Mouse (Mus musculus): ENCODE measurements around the gene Foxj3. TPM values are rescaled to one million over a fixed set of nuclear protein-coding genes. Genes with fewer than 3 reads are reported as not detected.

The Foxj3 gene
- polyA plus RNA-seq, 1 experiment from 2014 or later: 21.0 TPM

GRCm38 (mm10) chr4:119669356-119670209 lies 132.8 kb downstream of the Foxj3 start:
- no peak overlapping the region for H3K4me3 ChIP-seq
- H3K9ac ChIP-seq: no peak overlapping the region
- no peak for ATAC-seq (ENCODE audit: borderline replicate concordance, extremely low read depth, low FRiP score, low TSS enrichment)
- no peaks in the 10 kb centered on the region for H3K4me1 ChIP-seq
- WGBS: 71% methylated on average over 10 of the region's 10 CpGs
- H3K27me3 ChIP-seq: no peaks in the 10 kb centered on the region
- H3K9me3 ChIP-seq: no peaks in the 10 kb centered on the region
- no peak overlapping the region for H3K27ac ChIP-seq
- no peaks in the 10 kb centered on the region for H3K36me3 ChIP-seq
- H3K4me2 ChIP-seq: no peak overlapping the region

GRCm38 (mm10) chr4:119670210-119670555 lies 133.4 kb downstream of the Foxj3 start:
- no peak overlapping the region for H3K27ac ChIP-seq
- ATAC-seq (ENCODE audit: borderline replicate concordance, extremely low read depth, low FRiP score, low TSS enrichment): no peak
- H3K36me3 ChIP-seq: no peaks in the 10 kb centered on the region
- H3K27me3 ChIP-seq: no peaks in the 10 kb centered on the region
- no peaks in the 10 kb centered on the region for H3K4me1 ChIP-seq
- no peak overlapping the region for H3K9ac ChIP-seq
- no peak overlapping the region for H3K4me2 ChIP-seq
- no peaks in the 10 kb centered on the region for H3K9me3 ChIP-seq
- H3K4me3 ChIP-seq: no peak overlapping the region
- WGBS: 38% methylated on average over 7 of the region's 7 CpGs

- Histone ChIP-seq H3K9me3 (no peaks in the 10 kb centered on the region), H3K9ac (no peak overlapping the region), H3K36me3 (no peaks in the 10 kb centered on the region), H3K27me3 (no peaks in the 10 kb centered on the region), H3K4me3 (no peak overlapping the region), H3K4me1 (no peaks in the 10 kb centered on the region), H3K4me2 (no peak overlapping the region), H3K27ac (no peak overlapping the region)
- WGBS: 86% methylated on average over 6 of the region's 6 CpGs
- ATAC-seq (ENCODE audit: borderline replicate concordance, extremely low read depth, low FRiP score, low TSS enrichment): no peak
Observed at GRCm38 (mm10) chr4:119670736-119671135, 133.9 kb downstream of the Foxj3 start.

- Histone ChIP-seq H3K4me1 (no peaks in the 10 kb centered on the region), H3K4me3 (no peak overlapping the region), H3K9me3 (no peaks in the 10 kb centered on the region), H3K4me2 (no peak overlapping the region), H3K27me3 (no peaks in the 10 kb centered on the region), H3K27ac (no peak overlapping the region), H3K9ac (no peak overlapping the region), H3K36me3 (no peaks in the 10 kb centered on the region)
- WGBS: 76% methylated on average over 9 of the region's 9 CpGs
- no peak for ATAC-seq (ENCODE audit: borderline replicate concordance, extremely low read depth, low FRiP score, low TSS enrichment)
Observed at GRCm38 (mm10) chr4:119671164-119671563, 134.4 kb downstream of the Foxj3 start.

- Histone ChIP-seq H3K27ac (no peak overlapping the region), H3K9ac (no peak overlapping the region), H3K4me2 (no peak overlapping the region), H3K9me3 (no peaks in the 10 kb centered on the region), H3K4me1 (no peaks in the 10 kb centered on the region), H3K36me3 (no peaks in the 10 kb centered on the region), H3K4me3 (no peak overlapping the region), H3K27me3 (no peaks in the 10 kb centered on the region)
- ATAC-seq (ENCODE audit: borderline replicate concordance, extremely low read depth, low FRiP score, low TSS enrichment): no peak
- 27% methylated on average over 5 of the region's 5 CpGs for WGBS
Observed at GRCm38 (mm10) chr4:119672685-119673084, 135.9 kb downstream of the Foxj3 start.

Other genes with a start within 250 kb of the Foxj3 start
- gene Ybx1, start 242.4 kb upstream of the Foxj3 start, polyA plus RNA-seq (2015; fragmentation: Nextera tagmentation; extraction: Ambion mirVana): 635 and 678 TPM in 2 replicates
- gene Ppih, start 216.5 kb upstream of the Foxj3 start, polyA plus RNA-seq (2015; fragmentation: Nextera tagmentation; extraction: Ambion mirVana): 102 and 115 TPM in 2 replicates
- 5.2 and 5.6 TPM in 2 replicates for gene Ccdc30, start 121.5 kb upstream of the Foxj3 start, polyA plus RNA-seq (2015; fragmentation: Nextera tagmentation; extraction: Ambion mirVana)
- 35.1 and 36.2 TPM in 2 replicates for gene Ppcs, start 114.6 kb upstream of the Foxj3 start, polyA plus RNA-seq (2015; fragmentation: Nextera tagmentation; extraction: Ambion mirVana)
- 0.59 and 0.68 TPM in 2 replicates for gene Zmynd12, start 114.2 kb upstream of the Foxj3 start, polyA plus RNA-seq (2015; fragmentation: Nextera tagmentation; extraction: Ambion mirVana)
- 1.0 and 1.2 TPM in 2 replicates for gene Rimkla, start 44.4 kb upstream of the Foxj3 start, polyA plus RNA-seq (2015; fragmentation: Nextera tagmentation; extraction: Ambion mirVana)
- 3.0 and 4.3 TPM in 2 replicates for gene Frg2f1, start 2.5 kb downstream of the Foxj3 start, polyA plus RNA-seq (2015; fragmentation: Nextera tagmentation; extraction: Ambion mirVana)
- not detected in 2 replicates for gene Guca2a, start 100.7 kb downstream of the Foxj3 start, polyA plus RNA-seq (2015; fragmentation: Nextera tagmentation; extraction: Ambion mirVana)
- not detected in 2 replicates for gene Guca2b, start 122.0 kb downstream of the Foxj3 start, polyA plus RNA-seq (2015; fragmentation: Nextera tagmentation; extraction: Ambion mirVana)
- gene Hivep3, start 196.8 kb downstream of the Foxj3 start, polyA plus RNA-seq (2015; fragmentation: Nextera tagmentation; extraction: Ambion mirVana): 22.7 and 24.0 TPM in 2 replicates